Mouse (Mus musculus) layer of hippocampus, adult 9-11 months (tissue): ENCODE measurements around the gene Ccdc88c.

ENCODE experiments used
- DNase-seq: peaks from one replicate; pipeline ENCODE4 v3.0.0; 2022

The Ccdc88c gene

DNA sequence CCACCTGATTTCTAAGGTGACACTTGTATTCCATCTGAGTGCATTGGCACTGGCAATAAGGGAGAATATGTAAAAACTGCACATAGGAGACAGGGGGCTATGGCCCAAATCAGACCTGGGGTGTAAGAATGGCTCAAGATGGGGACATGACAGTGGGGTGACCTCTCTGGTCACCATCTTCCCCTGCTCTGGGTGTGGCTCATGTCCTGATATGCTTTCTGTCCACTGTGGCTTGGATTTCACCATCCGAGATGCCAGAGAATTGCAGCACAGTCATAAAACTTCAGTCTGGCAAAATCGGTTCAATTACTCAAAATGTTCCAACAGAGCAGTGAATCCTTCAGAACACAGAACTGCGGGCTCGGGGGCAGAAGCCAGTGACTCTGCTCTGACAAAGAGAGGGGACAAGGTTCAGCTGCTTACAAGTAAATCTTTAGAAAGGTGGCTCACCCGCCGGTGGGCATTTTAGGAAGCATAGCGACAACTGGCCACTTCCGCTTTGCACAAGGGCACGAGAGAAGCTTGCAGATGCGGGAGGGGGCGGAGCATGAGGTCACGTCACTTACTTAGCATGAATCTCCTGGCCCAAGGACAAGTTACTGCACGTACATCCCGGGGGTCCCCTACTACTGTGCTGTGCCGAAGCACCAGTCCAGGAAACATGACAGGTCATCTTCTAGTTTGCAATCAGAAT, 104.1 kb downstream of the Ccdc88c start:
- no peak for DNase-seq

DNA sequence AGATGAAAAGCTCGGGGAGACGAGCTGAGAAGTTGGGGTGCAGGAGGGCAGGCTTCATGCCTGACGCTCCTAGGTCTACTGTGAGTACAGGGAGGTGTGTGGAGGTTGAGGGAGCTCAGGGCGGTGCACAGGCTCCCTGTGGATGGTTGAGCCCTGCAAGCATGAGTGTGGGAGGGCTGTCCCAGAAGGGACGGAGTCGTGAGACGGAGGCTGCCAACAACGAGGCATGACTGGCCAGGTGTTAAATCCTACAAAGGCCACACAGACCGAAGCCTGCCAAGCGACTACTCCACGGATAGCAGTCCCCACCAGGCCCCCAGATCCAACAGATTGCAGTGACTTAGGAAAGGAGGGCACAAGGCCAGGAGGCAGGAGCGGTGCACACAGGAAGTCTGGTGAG, 118.1 kb downstream of the Ccdc88c start:
- peak; percentile 63 for DNase-seq

DNA sequence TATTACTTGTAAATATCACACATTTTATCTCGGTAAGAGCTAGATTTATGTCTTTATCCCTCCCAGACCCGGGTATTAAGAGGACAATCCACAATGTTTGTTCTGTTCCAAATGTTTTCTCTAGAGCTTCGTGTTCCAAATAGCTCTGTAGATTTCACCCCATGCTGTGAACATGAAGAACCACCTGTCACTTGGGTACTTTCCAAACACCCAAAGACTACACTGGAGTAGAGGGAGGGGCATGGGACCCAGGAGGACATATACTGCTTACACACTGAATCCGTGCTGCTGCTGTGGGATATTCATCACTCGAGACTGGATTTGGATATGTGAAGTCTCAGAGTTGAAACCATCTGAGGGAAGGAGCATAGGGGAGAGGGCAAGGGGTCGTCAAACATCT, 119.1 kb downstream of the Ccdc88c start:
- peak; percentile 47 for DNase-seq

DNA sequence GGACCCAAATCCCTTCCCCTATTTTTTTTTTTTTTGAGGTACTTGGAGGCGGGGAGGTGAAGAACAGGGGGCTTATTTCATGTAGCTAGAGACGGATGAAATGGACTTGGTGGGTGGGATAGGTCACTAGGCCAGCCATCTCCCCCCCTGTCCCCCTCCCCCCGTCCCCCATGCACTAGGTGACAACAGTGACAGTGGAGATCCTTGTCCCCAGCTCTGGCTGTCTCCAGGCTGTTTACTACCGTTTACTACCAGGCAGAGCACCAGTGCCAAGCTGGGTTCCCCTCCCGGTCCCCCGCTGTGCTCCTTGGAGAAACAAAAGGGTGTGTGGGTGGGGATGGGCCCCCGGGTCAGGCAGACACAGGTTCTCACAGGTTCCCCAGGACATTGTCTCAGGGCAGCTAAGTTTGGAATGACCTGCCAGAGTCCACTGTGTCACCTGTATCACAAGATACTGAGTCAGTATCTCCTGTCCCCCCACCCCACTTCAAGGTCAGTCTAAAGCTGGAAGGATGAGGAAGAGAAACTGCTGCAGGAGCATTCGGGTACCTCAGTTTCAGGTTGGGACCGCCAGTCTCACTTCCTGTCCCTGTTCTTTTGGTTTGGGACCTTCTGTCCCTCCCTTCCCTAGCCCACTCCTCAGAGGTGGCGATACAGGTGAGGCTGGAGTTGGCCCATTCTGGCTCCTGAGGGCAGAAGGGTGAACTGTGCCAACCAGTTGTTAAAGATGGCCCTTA, 120.4 kb downstream of the Ccdc88c start:
- DNase-seq: no peak

- DNase-seq: no peak
Measured at GRCm38 (mm10) chr12:100907598-100908297, 121.1 kb downstream of the Ccdc88c start, which contains the start of gene Gpr68. Gpr68 (minus strand) TSS chr12:100908198.

GRCm38 (mm10) chr12:100906861-100907260, 122.0 kb downstream of the Ccdc88c start:
- DNase-seq: no peak

- no peak for DNase-seq
Measured at GRCm38 (mm10) chr12:100903761-100904160, 125.1 kb downstream of the Ccdc88c start.

GRCm38 (mm10) chr12:100901386-100901785, 127.5 kb downstream of the Ccdc88c start:
- no peak for DNase-seq

DNA sequence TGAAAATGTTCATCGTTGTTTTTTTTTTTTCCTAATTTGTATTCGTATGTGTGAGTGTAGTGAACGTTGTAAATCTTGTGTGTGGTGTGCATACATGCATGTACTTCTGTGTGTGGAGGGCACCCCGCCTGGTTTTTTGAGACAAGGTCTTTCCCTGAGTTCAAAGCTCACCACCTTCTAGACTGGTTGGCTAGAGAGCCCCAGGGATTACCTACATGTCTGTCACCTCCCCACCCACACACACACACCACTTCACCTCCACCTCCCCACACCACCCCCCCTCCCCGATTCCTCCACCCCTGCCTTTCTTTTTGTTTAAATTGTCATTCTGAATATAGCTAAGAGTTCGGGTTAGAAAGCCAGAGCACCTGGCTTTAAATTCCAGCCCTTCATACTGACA, 128.0 kb downstream of the Ccdc88c start:
- DNase-seq: no peak

DNA sequence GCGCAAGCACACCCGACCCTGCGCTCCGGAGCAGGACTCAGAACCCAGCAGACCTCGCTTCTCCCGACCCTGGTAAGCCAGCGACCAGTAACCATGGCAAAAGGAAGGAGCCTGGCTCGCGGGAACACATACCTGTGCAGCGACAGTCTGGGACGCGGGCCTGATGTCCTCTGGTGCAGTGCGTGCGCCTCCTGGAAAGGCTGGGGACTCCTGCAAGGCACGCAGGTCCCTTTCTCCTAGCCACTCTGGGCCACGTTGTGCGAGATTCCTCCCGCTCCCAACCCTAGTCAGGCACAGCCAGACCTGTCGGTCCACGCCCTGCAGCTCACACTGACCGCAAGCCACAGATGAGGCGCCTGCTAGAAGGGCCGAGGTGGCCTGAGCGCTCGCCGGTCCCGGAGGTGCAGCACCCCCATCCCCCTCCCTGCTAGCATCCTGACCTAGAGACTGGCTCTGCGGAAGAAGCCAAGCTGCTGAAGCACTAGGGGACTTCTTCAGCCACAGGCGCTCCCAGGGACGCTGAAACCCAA, 129.7 kb downstream of the Ccdc88c start:
- no peak for DNase-seq

- DNase-seq: no peak
Measured at GRCm38 (mm10) chr12:100897736-100898650, 130.9 kb downstream of the Ccdc88c start.

DNA sequence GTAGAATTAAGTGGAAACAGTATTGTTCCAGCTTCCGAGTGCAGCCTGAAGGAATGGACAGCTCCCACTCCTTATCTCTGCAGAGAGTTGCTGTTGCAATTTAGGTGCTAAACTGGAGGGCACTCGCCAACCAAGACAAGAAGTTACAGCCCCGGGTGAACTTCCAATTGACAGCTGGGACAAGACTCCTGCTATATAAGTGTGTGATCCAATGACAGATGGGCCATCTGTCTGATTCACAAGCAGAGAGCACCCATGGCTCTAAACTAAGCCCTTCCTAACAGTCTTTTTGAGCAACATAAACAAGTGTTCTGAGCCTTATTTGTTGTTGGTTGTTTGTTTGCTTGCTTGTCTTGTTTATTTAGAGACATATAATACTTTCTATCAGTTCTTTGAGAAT, 132.2 kb downstream of the Ccdc88c start:
- no peak for DNase-seq

DNA sequence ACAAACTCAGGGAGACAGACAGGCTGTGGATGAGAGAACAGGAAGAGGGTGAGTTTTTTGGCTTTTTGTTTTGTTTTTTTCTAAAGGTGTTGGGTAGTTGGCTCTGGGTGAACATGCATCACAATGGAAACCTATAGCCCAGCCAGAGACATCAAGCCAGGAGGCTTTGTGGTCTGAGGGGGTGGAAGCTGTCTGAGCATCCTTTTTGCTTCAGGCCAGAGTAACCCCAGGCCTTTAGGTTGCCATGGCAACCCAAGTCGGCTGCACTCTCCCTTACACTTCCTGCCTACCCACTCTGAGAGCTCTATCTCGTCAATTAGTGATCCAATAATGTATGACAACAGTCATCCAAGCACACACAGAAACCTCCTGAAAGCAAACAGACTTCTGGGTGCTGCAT, 133.4 kb downstream of the Ccdc88c start:
- DNase-seq: no peak

DNA sequence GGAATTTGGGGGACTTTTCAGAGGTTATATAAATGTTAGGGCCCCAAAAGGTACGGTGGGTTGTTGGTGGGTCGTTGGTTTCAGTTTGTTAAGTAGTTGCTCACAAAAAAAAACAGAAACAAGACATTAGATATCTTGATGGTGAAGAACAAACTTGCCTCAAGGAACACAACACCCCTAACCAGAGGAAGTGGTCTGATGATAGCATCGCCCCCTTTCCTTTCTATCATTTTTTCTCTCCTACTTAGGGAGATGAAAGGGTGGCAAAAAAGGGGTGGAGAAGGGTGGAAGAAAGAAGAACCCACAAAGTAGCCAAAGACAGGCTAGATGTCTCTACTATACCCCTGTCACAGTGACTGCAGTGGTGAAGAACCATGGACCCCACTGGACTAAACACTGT, 138.3 kb downstream of the Ccdc88c start:
- no peak for DNase-seq

- DNase-seq: peak; percentile 77
Measured at GRCm38 (mm10) chr12:100887801-100888258, 141.0 kb downstream of the Ccdc88c start.

DNA sequence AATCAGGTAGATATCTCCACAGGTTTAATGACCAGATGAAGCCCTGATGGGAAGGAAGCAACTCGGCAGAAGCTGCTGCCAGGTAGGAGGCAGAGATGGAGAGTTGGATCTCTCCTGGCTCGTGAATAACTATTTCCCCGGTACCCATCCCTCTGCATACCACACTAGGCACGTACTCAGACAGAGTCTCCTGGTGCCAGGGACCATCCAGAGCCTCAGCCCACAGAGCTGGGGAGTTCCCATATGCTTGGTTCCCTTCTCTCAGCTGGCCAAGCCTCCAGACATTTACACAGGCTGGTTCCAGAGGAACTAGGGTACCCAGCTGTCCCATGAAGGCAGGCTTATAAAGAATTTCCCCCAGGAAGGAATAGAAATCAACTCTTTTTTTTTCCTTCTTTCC, 142.0 kb downstream of the Ccdc88c start:
- peak; percentile 46 for DNase-seq

DNA sequence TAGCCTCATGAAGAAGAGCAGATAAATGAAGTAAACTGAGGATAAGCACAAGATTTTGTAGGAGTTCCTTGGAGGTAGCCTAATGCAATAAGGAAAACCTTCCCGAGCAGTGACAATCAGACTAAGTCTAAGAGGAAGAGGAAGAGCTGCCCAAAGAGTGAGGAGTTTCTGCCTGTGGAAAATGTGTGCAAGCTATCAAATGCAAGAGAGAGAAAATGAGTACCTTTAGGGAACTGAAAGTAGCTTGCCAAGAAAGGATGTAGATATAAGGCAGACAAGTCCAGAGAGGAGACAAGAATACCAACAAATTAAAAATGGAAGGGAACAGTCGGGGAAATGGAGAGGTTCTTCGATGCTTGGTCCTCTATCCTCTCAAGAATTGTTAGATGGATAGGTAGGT, 143.3 kb downstream of the Ccdc88c start:
- no peak for DNase-seq

- DNase-seq: no peak
Measured at GRCm38 (mm10) chr12:100883168-100883567, 145.7 kb downstream of the Ccdc88c start.

- no peak for DNase-seq
Measured at GRCm38 (mm10) chr12:100878556-100878955, 150.3 kb downstream of the Ccdc88c start.

GRCm38 (mm10) chr12:100877936-100878335, 150.9 kb downstream of the Ccdc88c start:
- DNase-seq: no peak

DNA sequence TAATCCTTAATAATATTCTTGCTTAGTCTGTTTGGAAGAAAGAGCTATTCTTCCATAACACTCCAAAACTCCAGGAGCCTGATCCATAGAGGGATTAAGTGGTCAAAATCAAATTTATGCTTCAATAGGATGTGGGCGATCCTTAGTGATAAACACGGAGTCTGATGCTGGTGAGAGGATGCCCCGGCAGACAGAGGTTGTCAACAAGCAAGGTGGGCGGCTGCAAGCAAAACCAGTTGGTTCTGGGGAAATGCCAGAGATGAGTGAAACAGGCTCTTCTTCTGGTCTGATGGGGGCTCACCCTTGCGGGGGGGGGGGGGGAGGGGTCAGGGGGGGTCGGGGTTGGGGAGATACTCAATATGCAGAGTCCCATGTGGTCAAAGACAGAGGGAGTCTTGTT, 152.9 kb downstream of the Ccdc88c start:
- no peak for DNase-seq

- DNase-seq: peak; percentile 79
Measured at GRCm38 (mm10) chr12:100875553-100875952, 153.3 kb downstream of the Ccdc88c start.
